Mouse (Mus musculus) testis, adult 2 months (tissue): Measurements from ENCODE around the gene Gm4894. TPM values are rescaled to one million over a fixed set of nuclear protein-coding genes. Genes with fewer than 3 reads are reported as not detected.

ENCODE experiments used
- H3K27ac ChIP-seq: fragments of 200-500 bp; 2 replicates; pipeline ENCODE4 v1.5.1; 2012; ENCODE audit warnings: low read depth, low read length; ENCODE audit not compliant: control insufficient read depth, insufficient read depth
- H3K27me3 ChIP-seq: fragments of 200-500 bp; 2 replicates; pipeline ENCODE4 v1.6.1; 2012; ENCODE audit warnings: mild to moderate bottlenecking, low read length, moderate library complexity; ENCODE audit not compliant: control insufficient read depth, insufficient read depth
- H3K36me3 ChIP-seq: fragments of 200-500 bp; 2 replicates; pipeline ENCODE4 v1.6.1; 2012; ENCODE audit warnings: mild to moderate bottlenecking, low read length; ENCODE audit not compliant: control insufficient read depth, insufficient read depth
- H3K4me1 ChIP-seq: fragments of 200-500 bp; 2 replicates; pipeline ENCODE4 v1.6.1; 2012; ENCODE audit warnings: low read length; ENCODE audit not compliant: control insufficient read depth, insufficient read depth
- H3K4me3 ChIP-seq: fragments of 200-500 bp; 2 replicates; pipeline ENCODE4 v1.5.1; 2012; ENCODE audit warnings: low read depth, mild to moderate bottlenecking, low read length, moderate library complexity, mixed read lengths; ENCODE audit not compliant: control insufficient read depth
- CTCF ChIP-seq: fragments of 200-500 bp; IDR thresholded peaks from 2 replicates; pipeline ENCODE4 v1.5.1; 2012; ENCODE audit warnings: low read depth, mild to moderate bottlenecking, inconsistent platforms, low read length, moderate library complexity; ENCODE audit not compliant: control insufficient read depth, insufficient read depth, insufficient replicate concordance
- POLR2A ChIP-seq: fragments of 200-500 bp; IDR thresholded peaks from 2 replicates; pipeline ENCODE4 v1.6.1; 2012; ENCODE audit warnings: low read depth, mild to moderate bottlenecking, inconsistent platforms, low read length, moderate library complexity; ENCODE audit not compliant: control insufficient read depth
- polyA plus RNA-seq: library from polyadenylated mRNA; depleted of rRNA; stranded (reverse); fragments of >200 nt; gene quantifications from 2 replicates; pipeline ENCODE4 v1.2.3, GENCODE M21; 2012

Gene Gm4894
- polyA plus RNA-seq, 1 experiment = not detected

DNA sequence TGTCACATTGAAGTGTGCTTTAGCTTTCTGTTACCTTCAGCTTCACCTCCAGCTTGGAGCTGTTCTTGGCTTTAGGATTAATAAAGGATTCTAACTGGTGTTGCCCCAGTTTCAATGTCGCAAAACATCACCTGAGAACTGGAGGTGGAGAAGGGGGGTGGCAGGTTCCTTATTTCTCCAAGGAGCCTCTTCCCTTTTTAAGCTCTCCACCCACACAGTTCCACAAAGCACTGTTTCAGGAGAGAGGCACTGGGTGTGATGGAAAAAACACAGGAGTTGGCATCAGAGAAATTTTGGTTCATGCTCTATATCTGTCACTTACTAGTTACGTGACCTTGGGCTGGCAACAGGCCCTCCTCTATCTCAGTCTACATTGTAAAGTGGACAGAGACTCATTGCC lies 21.3 kb upstream of the Gm4894 start:
- Histone ChIP-seq H3K27ac (no peak overlapping the region), H3K4me3 (no peak overlapping the region), H3K4me1 (peaks cover 5% of the 10 kb centered on the region; the same call in 1 of the 2 replicates), H3K36me3 (no peaks in the 10 kb centered on the region), H3K27me3 (no peaks in the 10 kb centered on the region)
- TF ChIP-seq POLR2A (no peak), CTCF (no peak)

GRCm38 (mm10) chr9:49246839-49247238 lies 3.5 kb upstream of the Gm4894 start:
- peaks cover 4% of the 10 kb centered on the region for H3K4me1 ChIP-seq
- TF ChIP-seq POLR2A (no peak), CTCF (peak; percentile 75; the same call in 1 of the 2 replicates)
- H3K4me3 ChIP-seq = no peak overlapping the region
- no peaks in the 10 kb centered on the region for H3K27me3 ChIP-seq
- H3K27ac ChIP-seq = no peak overlapping the region
- no peaks in the 10 kb centered on the region for H3K36me3 ChIP-seq

- H3K4me3 ChIP-seq = no peak overlapping the region
- H3K27me3 ChIP-seq = no peaks in the 10 kb centered on the region
- H3K27ac ChIP-seq = no peak overlapping the region
- H3K36me3 ChIP-seq = no peaks in the 10 kb centered on the region
- H3K4me1 ChIP-seq = no peaks in the 10 kb centered on the region
- TF ChIP-seq CTCF (no peak), POLR2A (no peak)
Observed at GRCm38 (mm10) chr9:49268949-49269348, 18.6 kb downstream of the Gm4894 start.

DNA sequence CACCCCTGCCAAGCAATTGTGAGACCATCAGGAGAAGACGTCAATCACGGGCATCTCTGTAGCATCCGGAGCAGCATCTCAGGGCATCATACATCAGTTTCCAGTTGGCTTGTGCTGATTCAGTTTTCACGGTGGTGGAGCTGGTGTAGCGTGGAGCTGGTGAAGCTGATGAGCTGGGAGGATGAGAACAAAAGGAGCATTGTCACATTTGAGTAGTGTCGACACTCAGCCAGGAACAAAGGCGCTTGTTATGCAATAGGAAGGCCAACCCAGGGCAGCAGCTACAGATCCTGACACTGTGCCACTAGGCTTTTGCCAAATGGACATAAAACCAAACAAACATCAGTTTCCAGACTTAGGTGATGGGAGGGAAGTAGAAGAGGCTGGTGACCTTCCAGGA lies 23.2 kb downstream of the Gm4894 start:
- Histone ChIP-seq H3K4me1 (no peaks in the 10 kb centered on the region), H3K4me3 (no peak overlapping the region), H3K27ac (no peak overlapping the region), H3K36me3 (no peaks in the 10 kb centered on the region), H3K27me3 (no peaks in the 10 kb centered on the region)
- no peak for TF ChIP-seq POLR2A
- no peak for TF ChIP-seq CTCF

- no peaks in the 10 kb centered on the region for H3K36me3 ChIP-seq
- H3K27ac ChIP-seq = no peak overlapping the region
- no peaks in the 10 kb centered on the region for H3K27me3 ChIP-seq
- TF ChIP-seq POLR2A (no peak), CTCF (no peak)
- H3K4me1 ChIP-seq = no peaks in the 10 kb centered on the region
- H3K4me3 ChIP-seq = no peak overlapping the region
Observed at GRCm38 (mm10) chr9:49275976-49276375, 25.6 kb downstream of the Gm4894 start.

- H3K27me3 ChIP-seq = no peaks in the 10 kb centered on the region
- no peak overlapping the region for H3K27ac ChIP-seq
- H3K4me1 ChIP-seq = no peaks in the 10 kb centered on the region
- H3K4me3 ChIP-seq = no peak overlapping the region
- TF ChIP-seq CTCF (no peak), POLR2A (no peak)
- no peaks in the 10 kb centered on the region for H3K36me3 ChIP-seq
Observed at GRCm38 (mm10) chr9:49276542-49277334, 26.4 kb downstream of the Gm4894 start.

DNA sequence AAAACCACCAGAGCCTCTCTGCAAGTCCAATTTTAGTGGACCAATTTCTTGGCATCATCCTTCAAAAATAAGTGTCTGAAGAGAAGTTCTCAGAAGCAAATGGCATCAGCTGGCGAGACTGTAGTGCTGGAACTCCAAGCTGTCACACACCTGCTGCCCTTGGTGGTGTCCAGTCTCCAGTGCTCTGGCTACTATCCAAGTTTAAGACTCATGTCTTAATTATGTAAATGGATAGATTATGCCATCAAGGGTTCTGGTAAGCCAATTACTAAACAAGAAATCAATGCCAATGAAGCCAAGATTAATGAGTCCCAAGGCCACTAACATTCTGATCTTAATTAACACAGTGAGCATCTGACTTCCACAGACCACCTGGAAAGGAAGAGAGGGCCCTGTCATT lies 44.8 kb downstream of the Gm4894 start:
- H3K4me1 ChIP-seq = no peaks in the 10 kb centered on the region
- no peaks in the 10 kb centered on the region for H3K36me3 ChIP-seq
- TF ChIP-seq POLR2A (no peak), CTCF (no peak)
- H3K4me3 ChIP-seq = no peak overlapping the region
- no peaks in the 10 kb centered on the region for H3K27me3 ChIP-seq
- no peak overlapping the region for H3K27ac ChIP-seq

GRCm38 (mm10) chr9:49307576-49307975 lies 57.2 kb downstream of the Gm4894 start:
- no peak for TF ChIP-seq POLR2A
- no peak for TF ChIP-seq CTCF
- Histone ChIP-seq H3K27ac (no peak overlapping the region), H3K27me3 (no peaks in the 10 kb centered on the region), H3K4me1 (no peaks in the 10 kb centered on the region), H3K36me3 (no peaks in the 10 kb centered on the region), H3K4me3 (no peak overlapping the region)
